Mouse (Mus musculus) E14TG2a.4 (cell line): Measurements from ENCODE around the gene Rhbdl3.

Experiments used
- H3K27me3 ChIP-seq: 2 replicates; pipeline ENCODE4 v1.6.1; 2014; ENCODE audit warnings: low read length, control low read depth; ENCODE audit not compliant: insufficient read depth
- H3K36me3 ChIP-seq: 2 replicates; pipeline ENCODE4 v1.6.1; 2014; ENCODE audit warnings: low read length, control low read depth; ENCODE audit not compliant: insufficient read depth
- H3K4me1 ChIP-seq: replicated peaks from 2 replicates; pipeline ENCODE4 v1.6.1; 2014; ENCODE audit warnings: low read depth, low read length, control low read depth
- H3K4me3 ChIP-seq: replicated peaks from 2 replicates; pipeline ENCODE4 v1.5.1; 2014; ENCODE audit warnings: mild to moderate bottlenecking, low read length
- H3K9me3 ChIP-seq: 2 replicates; pipeline ENCODE4 v1.6.1; 2014; ENCODE audit warnings: low read length, control low read depth
- CTCF ChIP-seq: conservative IDR thresholded peaks from 2 replicates; pipeline ENCODE4 v1.5.1; 2014; ENCODE audit warnings: low read length
- NANOG ChIP-seq: IDR thresholded peaks from 2 replicates; pipeline ENCODE4 v1.6.1; 2014; ENCODE audit warnings: borderline replicate concordance, low read length, mixed read lengths
- POU5F1 ChIP-seq: IDR thresholded peaks from 2 replicates; pipeline ENCODE4 v1.6.1; 2014; ENCODE audit warnings: low read length, borderline replicate concordance

Gene Rhbdl3

GRCm38 (mm10) chr11:80396617-80397016, 95.9 kb downstream of the Rhbdl3 start:
- TF ChIP-seq POU5F1 (no peak), NANOG (no peak), CTCF (no peak)
- Histone ChIP-seq H3K27me3 (no peaks in the 10 kb centered on the region), H3K9me3 (no peaks in the 10 kb centered on the region), H3K4me3 (no peak overlapping the region), H3K36me3 (peaks cover 97% of the 10 kb centered on the region), H3K4me1 (0 out of 2 replicates have a peak, but pooled peaks cover 11% of the 10 kb centered on the region)
